Mouse (Mus musculus) heart, embryonic 14.5 days (tissue): Measurements from ENCODE around the gene Lmbrd1. TPM values are rescaled to one million over a fixed set of nuclear protein-coding genes. Genes with fewer than 3 reads are reported as not detected.
"Not testable (repeated sequence)": the region's sequence is repeated elsewhere in the genome, so short reads cannot be mapped to it uniquely, and the experiment has no call there.

Source experiments
- ATAC-seq: fragments of 200-750 bp; cut with Nextera tagmentation; 2 replicates; pipeline ENCODE4 v1.8.0; 2017; ENCODE audit warnings: low read depth, moderate TSS enrichment; ENCODE audit not compliant: insufficient number of reproducible peaks, insufficient read depth, low FRiP score
- H3K27ac ChIP-seq, 2 experiments: fragments of 200-500 bp in 1 of 2; fragments of 300-500 bp in 1 of 2; sonication (generic) in 1 of 2; replicated peaks in 1 of 2; 2 replicates each; pipeline ENCODE4 v1.5.1; 2012 to 2014; ENCODE audit warnings: low read depth in 2 of 2, low read length in 2 of 2, control low read depth in 1 of 2, mild to moderate bottlenecking in 1 of 2, mixed read lengths in 1 of 2; ENCODE audit not compliant: control insufficient read depth in 1 of 2, insufficient read depth in 1 of 2
- H3K27me3 ChIP-seq: fragments of 300-500 bp; sonication (generic); 2 replicates; pipeline ENCODE4 v1.6.1; 2014; ENCODE audit warnings: mild to moderate bottlenecking, low read length, control low read depth; ENCODE audit not compliant: control insufficient read depth, insufficient read depth
- H3K36me3 ChIP-seq: fragments of 300-500 bp; sonication (generic); 2 replicates; pipeline ENCODE4 v1.6.1; 2014; ENCODE audit warnings: mild to moderate bottlenecking, control low read depth, low read length, mixed read lengths; ENCODE audit not compliant: control insufficient read depth, insufficient read depth
- H3K4me1 ChIP-seq, 2 experiments: fragments of 200-500 bp in 1 of 2; fragments of 300-500 bp in 1 of 2; sonication (generic) in 1 of 2; 2 replicates each; pipeline ENCODE4 v1.6.1; 2012 to 2014; ENCODE audit warnings: low read length in 2 of 2, control low read depth in 1 of 2, mixed read lengths in 1 of 2; ENCODE audit not compliant: control insufficient read depth in 2 of 2, insufficient read depth in 2 of 2
- H3K4me2 ChIP-seq: fragments of 300-500 bp; sonication (generic); 2 replicates; pipeline ENCODE4 v1.6.1; 2014; ENCODE audit warnings: mild to moderate bottlenecking, low read length
- H3K4me3 ChIP-seq, 2 experiments: fragments of 200-500 bp in 1 of 2; fragments of 300-500 bp in 1 of 2; sonication (generic) in 1 of 2; 2 replicates each; pipeline ENCODE4 v1.5.1; 2012 to 2014; ENCODE audit warnings: low read length in 2 of 2, mild to moderate bottlenecking in 2 of 2, control low read depth in 1 of 2, low read depth in 1 of 2, moderate library complexity in 1 of 2; ENCODE audit not compliant: control insufficient read depth in 1 of 2, insufficient read depth in 1 of 2
- H3K9ac ChIP-seq: fragments of 300-500 bp; sonication (generic); 2 replicates; pipeline ENCODE4 v1.6.1; 2014; ENCODE audit warnings: mild to moderate bottlenecking, low read length
- H3K9me3 ChIP-seq: fragments of 300-500 bp; sonication (generic); 2 replicates; pipeline ENCODE4 v1.6.1; 2016; ENCODE audit warnings: low read length, control low read depth; ENCODE audit not compliant: control insufficient read depth
- whole genome bisulfite sequencing: fragments of 180-500 bp; shearing (Covaris S2); extraction: QIAGEN DNeasy Blood & Tissue Kit; methylation state at CpG from one replicate; pipeline ENCODE4 v1.1.7; 2014; 5-methylcytosine and 5-hydroxymethylcytosine counted together
- polyA plus RNA-seq: library from polyadenylated mRNA; unstranded; fragments of >200 nt; fragmentation: Nextera tagmentation; extraction: Ambion mirVana; gene quantifications from 2 replicates; pipeline ENCODE4 v1.2.1, GENCODE M21; 2014

Gene Lmbrd1
- polyA plus RNA-seq, 1 experiment from 2014 or later = 25.9 TPM

GRCm38 (mm10) chr1:24752715-24753114 lies 74.3 kb downstream of the Lmbrd1 start:
- H3K4me1 ChIP-seq = no peaks in the 10 kb centered on the region
- H3K27ac ChIP-seq = no peak overlapping the region
- H3K27me3 ChIP-seq = no peaks in the 10 kb centered on the region
- no peak overlapping the region for H3K4me3 ChIP-seq
- WGBS = 53% methylated on average over 4 of the region's 4 CpGs
- H3K9me3 ChIP-seq = no peaks in the 10 kb centered on the region
- H3K4me2 ChIP-seq = no peak overlapping the region
- H3K9ac ChIP-seq = no peak overlapping the region
- H3K36me3 ChIP-seq = peaks cover 35% of the 10 kb centered on the region
- no peak for ATAC-seq

DNA sequence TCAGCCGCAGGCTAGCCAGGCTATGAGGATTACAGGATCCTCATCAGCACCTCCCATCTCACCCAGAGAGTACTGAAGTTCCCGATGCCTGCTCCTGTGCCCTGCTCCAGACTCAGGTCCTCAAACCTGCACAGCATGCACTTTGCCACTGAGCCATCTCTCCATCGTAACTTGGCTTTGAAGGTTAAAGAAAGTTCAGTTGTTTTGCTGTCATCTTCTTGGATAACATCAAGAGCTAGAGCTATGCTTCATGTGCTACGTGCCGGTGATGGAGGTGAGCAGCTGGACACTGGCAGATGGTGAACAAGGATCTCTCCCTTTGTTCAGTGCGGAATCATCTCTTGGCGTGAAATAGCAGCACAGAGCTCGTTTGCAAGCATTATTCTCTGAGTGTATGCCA lies 80.1 kb downstream of the Lmbrd1 start:
- Histone ChIP-seq H3K36me3 (peaks cover 23% of the 10 kb centered on the region), H3K4me2 (no peak overlapping the region), H3K4me1 (no peaks in the 10 kb centered on the region), H3K9ac (no peak overlapping the region), H3K27me3 (no peaks in the 10 kb centered on the region), H3K9me3 (no peaks in the 10 kb centered on the region), H3K27ac (no peak overlapping the region), H3K4me3 (no peak overlapping the region)
- 88% methylated on average over 8 of the region's 8 CpGs for WGBS
- ATAC-seq = no peak

DNA sequence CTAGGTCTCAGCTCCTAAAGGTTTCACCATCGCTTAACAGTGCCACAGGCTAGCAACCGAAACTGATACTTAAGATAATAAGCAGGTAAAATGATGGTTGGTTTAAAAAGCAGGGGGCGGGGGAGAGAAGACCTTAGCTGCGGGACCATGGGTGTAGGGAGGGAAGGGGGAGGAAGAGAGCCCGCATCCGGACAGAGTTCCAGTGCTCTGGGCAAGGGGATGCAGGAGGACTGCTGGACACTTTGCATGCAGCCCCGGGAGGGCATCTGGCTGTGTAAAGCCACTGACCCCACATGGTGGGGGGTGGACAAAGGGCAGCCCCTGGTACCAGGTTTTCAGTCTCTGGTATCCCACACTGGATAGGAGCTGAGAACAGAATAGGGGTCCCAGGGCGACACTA lies 88.0 kb downstream of the Lmbrd1 start:
- Histone ChIP-seq H3K9ac (no peak overlapping the region), H3K4me1 (no peaks in the 10 kb centered on the region), H3K4me2 (no peak overlapping the region), H3K36me3 (peaks cover 31% of the 10 kb centered on the region), H3K4me3 (no peak overlapping the region), H3K9me3 (no peaks in the 10 kb centered on the region), H3K27me3 (no peaks in the 10 kb centered on the region), H3K27ac (no peak overlapping the region)
- 78% methylated on average over 8 of the region's 8 CpGs for WGBS
- no peak for ATAC-seq

GRCm38 (mm10) chr1:24767197-24767596 lies 88.8 kb downstream of the Lmbrd1 start:
- H3K4me1 ChIP-seq, H3K4me2 ChIP-seq, H3K9ac ChIP-seq, H3K9me3 ChIP-seq, ATAC-seq, H3K4me3 ChIP-seq, H3K27ac ChIP-seq, H3K27me3 ChIP-seq: not testable (repeated sequence)
- WGBS = 65% methylated on average over 3 of the region's 3 CpGs
- H3K36me3 ChIP-seq = peaks cover 25% of the 10 kb centered on the region

- no peak for ATAC-seq
- WGBS = 74% methylated on average over 2 of the region's 2 CpGs
Measured at GRCm38 (mm10) chr1:24773642-24774041, 95.2 kb downstream of the Lmbrd1 start.

GRCm38 (mm10) chr1:24776576-24776975 lies 98.1 kb downstream of the Lmbrd1 start:
- Histone ChIP-seq H3K4me3 (no peak overlapping the region), H3K9ac (no peak overlapping the region), H3K4me2 (no peak overlapping the region), H3K36me3 (no peaks in the 10 kb centered on the region), H3K9me3 (no peaks in the 10 kb centered on the region), H3K27me3 (no peaks in the 10 kb centered on the region), H3K4me1 (no peaks in the 10 kb centered on the region), H3K27ac (no peak overlapping the region)
- 84% methylated on average over 2 of the region's 2 CpGs for WGBS
- no peak for ATAC-seq

More at GRCm38 (mm10) chr1:24773642-24774041, 95.2 kb downstream of the Lmbrd1 start:
- Histone ChIP-seq H3K4me3 (no peak overlapping the region), H3K9me3 (no peaks in the 10 kb centered on the region), H3K4me2 (no peak overlapping the region), H3K9ac (no peak overlapping the region), H3K4me1 (no peaks in the 10 kb centered on the region), H3K36me3 (no peaks in the 10 kb centered on the region), H3K27ac (no peak overlapping the region), H3K27me3 (no peaks in the 10 kb centered on the region)

DNA sequence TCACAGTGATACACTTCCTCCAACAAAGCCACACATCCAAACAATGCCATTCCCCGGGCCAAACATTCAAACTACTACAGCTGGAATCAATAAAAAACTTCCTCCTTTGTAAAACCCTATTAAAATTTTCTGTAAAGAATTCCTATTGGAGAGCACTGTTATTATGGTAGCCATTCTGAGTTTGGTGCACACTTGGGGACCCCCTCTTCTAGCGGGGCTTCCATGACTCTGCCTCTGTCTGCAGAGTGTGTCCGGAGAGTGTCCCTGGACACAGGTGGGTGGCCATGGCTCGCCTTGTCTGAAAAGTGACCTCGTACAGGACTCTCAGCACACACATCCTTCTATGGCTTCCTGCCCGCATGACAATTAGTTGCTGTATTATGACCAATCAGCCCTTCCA lies 114.7 kb downstream of the Lmbrd1 start:
- 79% methylated on average over 6 of the region's 6 CpGs for WGBS

DNA sequence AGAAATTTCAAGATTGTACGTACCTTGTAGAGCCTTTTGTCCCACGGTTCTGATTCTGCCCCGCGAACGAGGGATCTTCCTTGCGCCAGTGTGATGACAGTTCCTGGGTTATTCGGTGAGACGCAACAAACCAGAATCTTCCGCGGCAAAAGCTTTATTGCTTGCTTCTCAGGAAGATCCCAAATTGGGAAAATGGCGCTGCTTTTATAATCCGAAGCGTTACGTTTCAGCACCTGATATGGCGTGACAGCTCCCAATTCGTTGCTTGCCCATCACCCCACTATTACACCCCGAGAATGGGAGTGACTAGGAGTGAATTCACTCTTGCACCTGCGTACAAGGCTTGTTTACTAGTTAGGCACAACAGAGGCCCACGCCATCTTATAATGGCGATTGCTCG lies 129.5 kb downstream of the Lmbrd1 start:
- 91% methylated on average over 20 of the region's 21 CpGs for WGBS

More for the DNA sequence above, 114.7 kb downstream of the Lmbrd1 start:
- Histone ChIP-seq H3K27me3 (no peaks in the 10 kb centered on the region), H3K9me3 (no peaks in the 10 kb centered on the region), H3K36me3 (no peaks in the 10 kb centered on the region), H3K4me1 (no peaks in the 10 kb centered on the region), H3K4me2 (no peak overlapping the region), H3K9ac (no peak overlapping the region), H3K27ac (no peak overlapping the region), H3K4me3 (no peak overlapping the region)
- ATAC-seq = no peak

More for the DNA sequence above, 129.5 kb downstream of the Lmbrd1 start:
- not testable (repeated sequence) for H3K9ac ChIP-seq, H3K27ac ChIP-seq, H3K27me3 ChIP-seq, H3K9me3 ChIP-seq, H3K4me1 ChIP-seq, H3K36me3 ChIP-seq, ATAC-seq, H3K4me2 ChIP-seq, H3K4me3 ChIP-seq
